Mouse (Mus musculus): ENCODE results near the gene Macrod2. TPM values are rescaled to one million over a fixed set of nuclear protein-coding genes. Genes with fewer than 3 reads are reported as not detected.

Macrod2 gene
- polyA plus RNA-seq, 1 experiment from 2014 or later: 42.1 TPM

DNA sequence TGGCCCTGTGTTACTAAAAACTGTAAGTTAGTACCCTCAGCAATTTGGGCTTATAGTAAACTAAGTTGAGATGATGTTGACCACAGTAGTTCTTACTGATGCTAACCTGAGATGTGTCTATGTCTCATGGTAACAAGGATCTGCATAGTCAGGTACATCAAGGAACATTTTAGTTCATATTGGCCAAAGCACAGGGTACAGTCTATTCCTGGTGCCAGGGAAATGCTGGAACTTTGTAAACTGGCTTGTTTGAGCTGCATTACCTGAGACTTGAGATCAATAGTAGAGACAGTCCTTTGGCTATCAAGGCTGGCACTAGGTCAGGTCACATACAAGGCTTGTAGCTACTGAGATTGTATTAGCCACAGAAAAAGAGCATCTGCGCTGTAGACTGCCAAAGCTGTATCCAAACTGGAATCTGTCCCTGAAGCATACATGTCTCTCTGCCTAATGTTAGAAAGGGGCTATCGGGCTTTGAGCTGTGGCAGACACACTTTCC is 1986.0 kb downstream of the Macrod2 start:
- Histone ChIP-seq H3K4me2 (ENCODE audit: low read depth, severe bottlenecking) (no peak overlapping the region), H3K4me3 (ENCODE audit: low read depth, low read length) (no peak overlapping the region), H3K27ac (replicated peaks; ENCODE audit: low read depth, low read length) (no peak overlapping the region), H3K9me3 (ENCODE audit: control insufficient read depth, low read length) (no peaks in the 10 kb centered on the region), H3K4me1 (ENCODE audit: control insufficient read depth, insufficient read depth, low read length) (no peaks in the 10 kb centered on the region), H3K9ac (ENCODE audit: low read length) (no peak overlapping the region), H3K27me3 (ENCODE audit: control insufficient read depth, insufficient read depth, low read length) (no peaks in the 10 kb centered on the region), H3K36me3 (ENCODE audit: control insufficient read depth, insufficient read depth, low read length) (no peaks in the 10 kb centered on the region)
- WGBS: 92% methylated on average over 2 of the region's 2 CpGs
- ATAC-seq (ENCODE audit: insufficient number of reproducible peaks, low FRiP score, low TSS enrichment, low read depth) (no peak), DNase-seq (ENCODE audit: low spot score) (no peak)

DNA sequence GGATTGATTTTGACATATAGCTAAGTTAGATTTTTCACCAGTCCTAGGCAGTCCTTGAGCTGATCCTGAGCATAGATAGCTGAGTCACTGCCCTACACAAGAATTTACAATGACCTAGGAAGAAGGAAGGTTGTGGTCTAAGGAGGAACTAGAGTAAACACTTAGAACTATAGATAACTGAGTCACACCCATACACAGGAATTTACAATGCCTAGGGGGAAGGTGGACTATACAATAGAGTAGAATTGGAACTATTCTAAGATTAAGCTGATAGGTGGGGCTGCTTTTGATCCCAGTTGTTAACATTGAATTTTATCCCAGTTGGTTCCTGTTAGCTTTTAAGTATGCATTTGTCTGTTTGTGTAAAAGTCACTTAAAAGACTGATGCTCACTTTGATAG is 1998.4 kb downstream of the Macrod2 start:
- Histone ChIP-seq H3K4me3 (ENCODE audit: low read depth, low read length) (no peak overlapping the region), H3K27ac (replicated peaks; ENCODE audit: low read depth, low read length) (no peak overlapping the region), H3K36me3 (ENCODE audit: control insufficient read depth, insufficient read depth, low read length) (no peaks in the 10 kb centered on the region), H3K4me1 (ENCODE audit: control insufficient read depth, insufficient read depth, low read length) (no peaks in the 10 kb centered on the region), H3K27me3 (ENCODE audit: control insufficient read depth, insufficient read depth, low read length) (no peaks in the 10 kb centered on the region), H3K9ac (ENCODE audit: low read length) (no peak overlapping the region), H3K9me3 (ENCODE audit: control insufficient read depth, low read length) (no peaks in the 10 kb centered on the region), H3K4me2 (ENCODE audit: low read depth, severe bottlenecking) (no peak overlapping the region)
- ATAC-seq (ENCODE audit: insufficient number of reproducible peaks, low FRiP score, low TSS enrichment, low read depth) (no peak), DNase-seq (ENCODE audit: low spot score) (no peak)

DNA sequence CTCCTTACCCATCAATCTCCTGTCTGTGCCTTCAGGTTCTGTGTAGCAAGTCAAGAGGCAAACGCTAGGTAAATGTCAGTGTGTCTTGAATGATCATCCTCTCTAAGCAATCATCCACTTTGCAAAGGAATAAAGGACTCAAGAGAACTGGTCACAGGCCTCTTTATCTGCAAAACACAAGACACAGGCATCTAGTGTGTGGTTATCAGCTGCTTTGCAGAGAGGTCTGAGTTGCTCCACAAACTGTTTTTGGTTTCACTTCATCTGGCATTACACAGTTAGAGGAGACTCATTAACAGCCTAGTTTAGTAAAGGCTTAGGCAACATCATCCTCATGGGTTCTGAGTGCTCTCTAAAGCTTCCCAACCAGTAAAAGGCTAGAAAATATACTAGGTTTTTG is 2004.4 kb downstream of the Macrod2 start:
- no peaks in the 10 kb centered on the region for H3K9me3 ChIP-seq (ENCODE audit: control insufficient read depth, low read length)
- WGBS: 44% methylated on average over 1 of the region's 1 CpGs
- no peaks in the 10 kb centered on the region for H3K27me3 ChIP-seq (ENCODE audit: control insufficient read depth, insufficient read depth, low read length)
- no peaks in the 10 kb centered on the region for H3K4me1 ChIP-seq (ENCODE audit: control insufficient read depth, insufficient read depth, low read length)
- no peaks in the 10 kb centered on the region for H3K36me3 ChIP-seq (ENCODE audit: control insufficient read depth, insufficient read depth, low read length)
- no peak overlapping the region for H3K4me2 ChIP-seq (ENCODE audit: low read depth, severe bottlenecking)
- H3K9ac ChIP-seq (ENCODE audit: low read length): no peak overlapping the region
- ATAC-seq (ENCODE audit: insufficient number of reproducible peaks, low FRiP score, low TSS enrichment, low read depth): no peak
- H3K4me3 ChIP-seq (ENCODE audit: low read depth, low read length): no peak overlapping the region
- no peak overlapping the region for H3K27ac ChIP-seq (replicated peaks; ENCODE audit: low read depth, low read length)
- DNase-seq (ENCODE audit: low spot score): no peak

DNA sequence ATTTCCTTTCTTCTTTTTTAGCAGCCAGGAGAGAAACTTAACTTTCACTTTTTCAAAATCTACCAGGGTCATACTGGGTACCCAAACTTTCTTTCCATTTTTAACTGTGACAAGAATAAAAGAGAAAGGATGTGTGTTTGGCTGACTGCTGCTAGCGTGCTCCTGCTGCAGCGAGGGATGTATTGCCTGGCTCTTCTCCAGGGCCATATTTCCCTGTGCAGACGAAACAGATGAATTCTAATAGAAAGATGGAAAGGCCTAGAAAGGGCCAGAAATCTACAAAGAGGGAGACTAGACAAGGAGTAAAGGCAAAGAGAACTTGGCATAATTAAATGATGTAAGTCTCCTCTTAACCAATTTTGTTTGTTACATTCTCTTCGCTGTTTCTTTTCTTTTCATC is 2005.7 kb downstream of the Macrod2 start:
- Histone ChIP-seq H3K4me1 (ENCODE audit: control insufficient read depth, insufficient read depth, low read length) (no peaks in the 10 kb centered on the region), H3K27me3 (ENCODE audit: control insufficient read depth, insufficient read depth, low read length) (no peaks in the 10 kb centered on the region), H3K36me3 (ENCODE audit: control insufficient read depth, insufficient read depth, low read length) (no peaks in the 10 kb centered on the region), H3K27ac (replicated peaks; ENCODE audit: low read depth, low read length) (no peak overlapping the region), H3K4me3 (ENCODE audit: low read depth, low read length) (no peak overlapping the region), H3K9ac (ENCODE audit: low read length) (no peak overlapping the region), H3K4me2 (ENCODE audit: low read depth, severe bottlenecking) (no peak overlapping the region), H3K9me3 (ENCODE audit: control insufficient read depth, low read length) (no peaks in the 10 kb centered on the region)
- ATAC-seq (ENCODE audit: insufficient number of reproducible peaks, low FRiP score, low TSS enrichment, low read depth) (no peak), DNase-seq (ENCODE audit: low spot score) (no peak)
- 89% methylated on average over 4 of the region's 4 CpGs for WGBS

DNA sequence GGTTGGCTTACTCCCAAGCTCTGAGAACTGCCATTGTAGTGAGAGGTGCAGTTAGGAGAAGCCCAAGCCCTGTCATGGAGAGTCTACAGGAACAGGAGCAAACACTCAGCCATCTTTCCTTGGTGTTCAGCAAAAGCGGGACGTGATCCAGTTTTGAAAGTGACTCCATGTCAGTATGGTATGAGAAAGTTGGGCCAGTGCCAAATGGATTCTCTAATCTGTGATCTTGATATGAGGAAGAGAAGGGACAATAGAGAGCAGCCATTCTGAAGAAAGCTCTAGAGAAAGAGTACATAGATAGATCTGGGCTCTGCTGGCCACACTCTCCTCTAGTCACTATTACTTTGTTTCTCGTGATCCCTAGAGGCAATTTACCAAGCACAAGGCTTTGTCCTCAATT is 2006.2 kb downstream of the Macrod2 start:
- Histone ChIP-seq H3K27me3 (ENCODE audit: control insufficient read depth, insufficient read depth, low read length) (no peaks in the 10 kb centered on the region), H3K9me3 (ENCODE audit: control insufficient read depth, low read length) (no peaks in the 10 kb centered on the region), H3K4me1 (ENCODE audit: control insufficient read depth, insufficient read depth, low read length) (no peaks in the 10 kb centered on the region), H3K4me2 (ENCODE audit: low read depth, severe bottlenecking) (no peak overlapping the region), H3K9ac (ENCODE audit: low read length) (no peak overlapping the region), H3K4me3 (ENCODE audit: low read depth, low read length) (no peak overlapping the region), H3K27ac (replicated peaks; ENCODE audit: low read depth, low read length) (no peak overlapping the region), H3K36me3 (ENCODE audit: control insufficient read depth, insufficient read depth, low read length) (no peaks in the 10 kb centered on the region)
- DNase-seq (ENCODE audit: low spot score) (no peak), ATAC-seq (ENCODE audit: insufficient number of reproducible peaks, low FRiP score, low TSS enrichment, low read depth) (no peak)
- WGBS: 97% methylated on average over 3 of the region's 3 CpGs

DNA sequence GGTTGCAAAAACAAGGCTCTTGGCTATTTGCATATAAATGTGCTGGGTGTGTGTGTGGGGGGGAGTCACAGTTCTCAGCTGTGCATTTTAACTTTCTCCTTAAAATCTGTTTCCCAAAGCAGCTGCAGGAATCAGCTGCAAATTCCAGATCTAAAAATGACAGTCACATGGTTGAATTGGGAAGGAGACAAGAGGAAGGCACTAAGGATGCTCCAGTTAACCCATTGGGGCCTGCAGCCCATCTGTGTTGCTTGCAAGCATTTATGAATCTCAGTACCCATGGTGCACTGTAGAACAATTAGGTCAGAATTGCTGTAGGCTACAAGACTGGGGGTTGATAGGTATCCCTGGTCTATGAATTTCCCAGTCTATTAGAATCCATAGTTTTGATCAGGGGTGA is 2008.3 kb downstream of the Macrod2 start:
- Histone ChIP-seq H3K27me3 (ENCODE audit: control insufficient read depth, insufficient read depth, low read length) (no peaks in the 10 kb centered on the region), H3K27ac (replicated peaks; ENCODE audit: low read depth, low read length) (no peak overlapping the region), H3K36me3 (ENCODE audit: control insufficient read depth, insufficient read depth, low read length) (no peaks in the 10 kb centered on the region), H3K9me3 (ENCODE audit: control insufficient read depth, low read length) (no peaks in the 10 kb centered on the region), H3K4me3 (ENCODE audit: low read depth, low read length) (no peak overlapping the region), H3K4me2 (ENCODE audit: low read depth, severe bottlenecking) (no peak overlapping the region), H3K9ac (ENCODE audit: low read length) (no peak overlapping the region), H3K4me1 (ENCODE audit: control insufficient read depth, insufficient read depth, low read length) (no peaks in the 10 kb centered on the region)
- no peak for DNase-seq (ENCODE audit: low spot score)
- no peak for ATAC-seq (ENCODE audit: insufficient number of reproducible peaks, low FRiP score, low TSS enrichment, low read depth)

DNA sequence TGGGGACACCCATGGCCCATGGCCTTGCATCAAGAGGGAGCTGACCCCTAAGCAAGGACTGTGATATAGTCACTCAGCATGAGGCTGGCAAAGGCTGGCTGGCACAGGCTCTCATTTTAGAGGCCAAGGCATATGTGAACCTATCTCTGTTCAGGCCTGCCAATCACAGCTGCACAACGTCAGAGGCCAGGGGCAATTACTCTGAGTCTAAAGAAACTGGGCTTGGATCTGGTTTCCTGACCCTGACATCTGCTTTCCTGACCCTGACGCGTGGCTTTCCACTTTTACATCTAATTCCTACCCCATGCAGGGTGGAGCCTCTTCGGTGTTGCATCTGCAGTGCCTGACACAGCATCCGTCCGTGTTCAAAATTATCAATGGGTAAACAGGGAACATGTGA is 2009.2 kb downstream of the Macrod2 start:
- WGBS: 22% methylated on average over 6 of the region's 6 CpGs
- Histone ChIP-seq H3K9me3 (ENCODE audit: control insufficient read depth, low read length) (no peaks in the 10 kb centered on the region), H3K9ac (ENCODE audit: low read length) (no peak overlapping the region), H3K27ac (replicated peaks; ENCODE audit: low read depth, low read length) (no peak overlapping the region), H3K4me3 (ENCODE audit: low read depth, low read length) (no peak overlapping the region), H3K36me3 (ENCODE audit: control insufficient read depth, insufficient read depth, low read length) (no peaks in the 10 kb centered on the region), H3K27me3 (ENCODE audit: control insufficient read depth, insufficient read depth, low read length) (no peaks in the 10 kb centered on the region), H3K4me1 (ENCODE audit: control insufficient read depth, insufficient read depth, low read length) (no peaks in the 10 kb centered on the region), H3K4me2 (ENCODE audit: low read depth, severe bottlenecking) (no peak overlapping the region)
- ATAC-seq (ENCODE audit: insufficient number of reproducible peaks, low FRiP score, low TSS enrichment, low read depth) (no peak; the same call in 1 of the 2 replicates), DNase-seq (ENCODE audit: low spot score) (peak; percentile 24)

DNA sequence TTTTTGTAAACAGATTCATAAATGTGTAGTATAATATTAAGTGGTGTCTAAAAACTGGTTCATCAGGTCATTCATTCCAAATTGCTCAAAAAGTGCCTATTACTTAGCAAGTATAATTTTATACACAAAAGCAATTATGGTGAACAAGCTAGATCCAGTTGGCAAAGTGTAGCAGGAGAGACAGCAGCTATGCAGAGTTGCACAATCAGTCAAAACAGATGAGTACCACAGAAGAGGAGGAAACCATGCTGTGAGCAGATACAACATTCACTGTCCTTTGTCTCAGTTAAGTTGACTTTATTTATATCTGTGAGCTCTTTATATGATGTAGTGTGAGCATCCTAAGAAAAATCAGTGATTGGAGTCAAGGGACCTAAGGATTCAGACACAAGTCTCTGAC is 2012.2 kb downstream of the Macrod2 start:
- no peak for ATAC-seq (ENCODE audit: insufficient number of reproducible peaks, low FRiP score, low TSS enrichment, low read depth)
- no peak for DNase-seq (ENCODE audit: low spot score)
- no peak overlapping the region for H3K4me2 ChIP-seq (ENCODE audit: low read depth, severe bottlenecking)

DNA sequence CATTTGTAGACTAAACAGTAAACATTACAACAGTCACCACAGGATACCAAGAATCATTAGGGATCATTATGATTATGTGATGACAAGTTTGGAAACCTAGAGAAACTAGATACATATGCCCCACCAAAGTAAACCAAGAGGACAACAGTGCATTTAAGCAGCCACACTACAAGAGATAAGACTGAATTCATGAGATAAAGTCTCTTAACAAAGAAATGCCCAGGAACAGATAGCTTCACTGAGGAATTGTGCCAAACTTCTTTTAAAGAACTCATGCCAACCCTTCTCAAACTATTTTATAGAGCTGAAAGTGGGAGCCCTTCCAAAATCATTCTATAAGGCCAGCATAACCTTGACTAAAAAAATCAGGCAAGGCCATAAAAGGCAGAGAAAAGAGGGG is 2015.0 kb downstream of the Macrod2 start:
- H3K9me3 ChIP-seq (ENCODE audit: control insufficient read depth, low read length): no peaks in the 10 kb centered on the region
- H3K4me2 ChIP-seq (ENCODE audit: low read depth, severe bottlenecking): no peak overlapping the region
- no peaks in the 10 kb centered on the region for H3K36me3 ChIP-seq (ENCODE audit: control insufficient read depth, insufficient read depth, low read length)
- no peak overlapping the region for H3K27ac ChIP-seq (replicated peaks; ENCODE audit: low read depth, low read length)
- no peaks in the 10 kb centered on the region for H3K4me1 ChIP-seq (ENCODE audit: control insufficient read depth, insufficient read depth, low read length)
- H3K4me3 ChIP-seq (ENCODE audit: low read depth, low read length): no peak overlapping the region
- no peaks in the 10 kb centered on the region for H3K27me3 ChIP-seq (ENCODE audit: control insufficient read depth, insufficient read depth, low read length)
- no peak for ATAC-seq (ENCODE audit: insufficient number of reproducible peaks, low FRiP score, low TSS enrichment, low read depth)
- DNase-seq (ENCODE audit: low spot score): no peak
- no peak overlapping the region for H3K9ac ChIP-seq (ENCODE audit: low read length)

More for the DNA sequence above, 2012.2 kb downstream of the Macrod2 start:
- H3K36me3 ChIP-seq (ENCODE audit: control insufficient read depth, insufficient read depth, low read length): no peaks in the 10 kb centered on the region
- H3K9ac ChIP-seq (ENCODE audit: low read length): no peak overlapping the region
- H3K9me3 ChIP-seq (ENCODE audit: control insufficient read depth, low read length): no peaks in the 10 kb centered on the region
- H3K27me3 ChIP-seq (ENCODE audit: control insufficient read depth, insufficient read depth, low read length): no peaks in the 10 kb centered on the region
- no peak overlapping the region for H3K4me3 ChIP-seq (ENCODE audit: low read depth, low read length)
- H3K27ac ChIP-seq (replicated peaks; ENCODE audit: low read depth, low read length): no peak overlapping the region
- no peaks in the 10 kb centered on the region for H3K4me1 ChIP-seq (ENCODE audit: control insufficient read depth, insufficient read depth, low read length)
